Mouse (Mus musculus) natural killer cell, adult 2 months (primary cell): ENCODE data around the gene Ikbke.

Source experiments
- DNase-seq, 2 experiments: peaks; one replicate each; pipeline ENCODE4 v3.0.0; 2022; ENCODE audit warnings: low spot score in 2 of 2

Gene Ikbke

DNA sequence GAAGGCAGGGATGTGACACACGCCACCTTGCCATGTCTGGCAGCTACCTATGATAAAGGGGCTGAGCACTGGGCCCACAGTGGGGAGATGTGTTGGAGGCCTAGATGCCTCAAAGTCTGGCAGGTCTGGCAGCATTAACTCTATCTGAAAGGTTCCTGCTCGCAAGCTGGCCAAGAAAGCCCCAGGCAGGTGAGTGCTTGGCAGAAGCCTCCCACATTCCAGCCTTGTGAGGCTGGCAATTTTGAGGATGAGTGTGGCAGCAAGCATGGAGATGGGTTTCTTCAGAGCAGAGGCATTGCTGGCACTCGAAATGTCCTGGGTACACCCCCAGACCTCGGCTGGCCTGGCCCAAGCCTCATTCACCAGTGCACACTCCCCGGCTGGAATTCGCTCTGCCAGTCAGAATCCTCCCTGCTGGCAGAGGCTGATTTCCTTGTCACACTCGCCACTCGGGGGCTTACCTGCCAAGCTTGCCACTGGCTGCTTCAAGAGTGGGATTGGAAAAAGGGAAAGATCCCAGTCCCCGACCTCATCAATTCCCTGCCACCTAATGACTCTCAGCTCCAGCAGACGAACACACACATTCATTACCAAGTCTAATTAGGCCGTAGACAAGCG lies 39.7 kb downstream of the Ikbke start:
- DNase-seq: no peak

DNA sequence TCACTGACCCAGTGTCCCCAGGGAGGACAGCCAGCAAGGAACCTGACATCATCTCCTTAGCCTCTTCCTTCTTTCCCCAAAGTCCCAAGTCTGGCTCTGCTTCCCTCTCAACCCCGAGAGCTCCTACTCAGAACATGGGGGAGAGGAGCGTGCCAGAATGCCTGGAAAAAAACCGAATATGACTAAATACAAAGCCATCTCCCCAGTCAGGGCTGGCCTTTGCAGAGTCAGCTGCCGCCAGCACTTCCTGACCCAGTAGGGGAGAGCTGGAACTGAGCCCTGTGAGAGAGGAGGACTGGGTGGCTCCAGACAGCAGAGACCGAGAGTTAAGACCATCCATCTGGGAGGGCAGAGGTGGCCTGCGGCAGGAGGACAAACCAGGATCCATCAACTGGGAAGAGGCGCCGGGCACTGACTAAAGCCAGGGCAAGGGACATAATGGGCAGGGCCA lies 40.5 kb downstream of the Ikbke start:
- DNase-seq: no peak

DNA sequence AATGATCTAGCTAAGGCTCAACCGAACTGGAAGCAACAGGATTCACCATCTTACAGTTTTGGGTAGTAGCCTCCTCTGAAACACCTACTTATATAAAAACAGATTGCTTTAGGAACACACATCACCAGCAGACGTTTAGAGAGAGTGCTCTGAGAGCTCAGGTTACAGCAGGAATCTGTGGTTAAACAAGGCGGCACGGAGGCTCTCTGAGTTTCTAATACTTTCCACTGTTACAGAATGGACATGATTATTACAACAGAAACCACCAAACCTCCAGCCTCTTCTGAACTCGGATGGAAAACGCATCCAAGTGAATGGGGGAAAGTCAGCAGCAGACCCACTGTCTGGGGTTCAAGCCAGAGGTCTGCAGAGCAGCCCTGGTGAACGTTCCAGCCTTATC lies 43.3 kb downstream of the Ikbke start:
- no peak for DNase-seq

DNA sequence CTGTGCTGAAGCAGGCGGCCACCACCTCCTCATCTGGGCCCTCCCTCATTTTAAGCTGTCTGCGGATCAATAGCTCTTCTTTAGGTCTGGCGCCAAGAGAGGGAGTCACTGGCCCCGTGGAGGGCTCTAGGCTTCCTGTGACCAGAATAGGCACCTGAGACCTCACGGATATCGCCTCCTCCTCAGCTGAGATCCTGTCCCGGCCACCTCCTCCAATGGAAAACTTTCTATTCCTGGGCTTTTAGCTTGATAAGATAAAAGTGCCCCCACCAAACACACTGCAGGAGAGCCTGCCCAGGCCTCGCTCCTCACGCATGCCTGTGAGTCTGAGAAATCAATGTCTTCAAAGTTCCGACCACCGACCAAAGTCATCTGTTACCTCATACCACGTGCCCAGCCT lies 45.9 kb downstream of the Ikbke start:
- DNase-seq: no peak

DNA sequence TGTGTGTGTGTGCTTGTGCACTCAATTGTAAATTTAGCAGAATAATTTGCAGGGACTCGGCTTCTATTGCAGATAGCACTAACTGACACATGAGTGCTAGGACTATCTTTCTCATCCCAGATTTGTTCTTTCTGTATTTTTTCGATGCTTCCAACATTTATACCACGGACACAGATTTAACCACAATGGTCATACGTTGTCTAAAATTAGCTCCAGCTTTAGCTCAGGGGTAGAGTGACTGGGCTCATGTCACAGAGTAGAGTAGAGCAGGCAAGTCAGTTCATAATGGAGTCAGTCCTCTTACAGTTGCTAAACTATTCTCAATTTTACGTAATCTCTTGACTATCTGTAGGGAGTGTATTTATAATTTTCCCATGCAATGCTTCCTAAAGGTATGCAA lies 50.7 kb downstream of the Ikbke start:
- DNase-seq: no peak

DNA sequence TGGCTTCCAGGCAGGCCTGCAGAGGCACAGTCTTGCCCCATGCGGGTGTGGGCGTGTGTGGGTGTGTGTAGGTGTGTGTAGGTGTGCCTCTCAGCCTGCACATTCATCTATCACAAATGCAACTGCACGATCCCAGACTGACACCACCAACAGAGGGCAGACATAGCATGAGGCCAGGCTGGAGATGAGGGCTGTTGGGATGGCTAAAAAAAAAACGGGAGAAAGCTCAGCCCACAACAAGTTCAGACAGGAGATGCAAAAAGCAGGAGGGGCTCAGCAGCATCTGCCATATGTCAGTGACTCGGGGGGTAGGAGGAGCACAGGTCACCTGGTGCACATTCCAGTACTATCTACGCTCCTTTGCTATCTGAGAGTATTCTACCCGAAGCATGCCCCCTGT lies 51.2 kb downstream of the Ikbke start:
- no peak for DNase-seq

DNA sequence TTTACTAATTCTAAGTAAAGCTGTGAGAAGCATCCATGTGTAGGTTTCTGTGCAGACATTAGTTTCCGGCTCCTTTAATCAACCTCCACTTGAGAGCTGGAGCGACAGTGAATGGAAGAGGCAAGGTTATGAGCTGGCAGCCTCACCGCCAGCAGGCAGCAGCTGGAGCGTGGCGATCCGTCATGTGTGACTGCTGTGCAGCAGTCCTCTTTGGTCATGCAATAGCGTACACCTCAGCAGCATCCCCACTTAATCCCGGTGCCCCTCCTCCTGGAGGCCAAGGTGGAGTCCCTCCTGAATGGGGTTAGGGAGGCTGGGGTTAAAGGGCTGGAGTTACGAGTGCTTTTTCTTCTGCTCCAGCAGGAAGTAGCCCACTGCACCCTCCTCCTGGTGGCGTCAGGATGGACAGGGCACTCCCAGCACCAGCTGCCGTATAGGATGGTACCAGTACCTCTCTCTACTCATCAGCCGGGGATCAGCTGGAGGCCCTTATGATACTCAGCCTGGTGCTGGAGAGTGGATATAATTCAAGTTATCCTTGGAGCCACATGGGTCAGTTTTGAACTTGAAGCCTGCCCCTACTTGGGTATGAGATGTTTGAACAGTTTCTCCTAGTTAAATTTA lies 54.4 kb downstream of the Ikbke start:
- no peak for DNase-seq

DNA sequence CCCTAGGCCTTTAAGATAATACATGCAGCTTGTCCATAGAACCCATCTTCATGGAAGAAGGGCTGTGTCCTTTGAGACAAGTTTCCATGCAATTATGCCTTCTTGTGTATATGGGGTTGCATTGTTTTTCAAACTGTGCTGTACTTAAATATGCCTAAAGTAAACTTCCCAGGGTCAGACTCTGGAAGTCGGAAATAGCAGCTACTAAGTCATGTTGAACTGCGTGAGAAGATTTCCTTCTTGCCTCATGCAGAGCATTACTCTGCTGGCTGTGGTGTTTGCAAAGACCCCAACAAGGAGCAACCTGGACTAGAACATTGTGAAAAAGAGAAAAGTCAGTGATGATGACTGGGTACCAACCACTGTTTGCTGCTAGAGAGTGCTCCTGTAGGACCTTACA lies 56.1 kb downstream of the Ikbke start:
- DNase-seq: no peak

DNA sequence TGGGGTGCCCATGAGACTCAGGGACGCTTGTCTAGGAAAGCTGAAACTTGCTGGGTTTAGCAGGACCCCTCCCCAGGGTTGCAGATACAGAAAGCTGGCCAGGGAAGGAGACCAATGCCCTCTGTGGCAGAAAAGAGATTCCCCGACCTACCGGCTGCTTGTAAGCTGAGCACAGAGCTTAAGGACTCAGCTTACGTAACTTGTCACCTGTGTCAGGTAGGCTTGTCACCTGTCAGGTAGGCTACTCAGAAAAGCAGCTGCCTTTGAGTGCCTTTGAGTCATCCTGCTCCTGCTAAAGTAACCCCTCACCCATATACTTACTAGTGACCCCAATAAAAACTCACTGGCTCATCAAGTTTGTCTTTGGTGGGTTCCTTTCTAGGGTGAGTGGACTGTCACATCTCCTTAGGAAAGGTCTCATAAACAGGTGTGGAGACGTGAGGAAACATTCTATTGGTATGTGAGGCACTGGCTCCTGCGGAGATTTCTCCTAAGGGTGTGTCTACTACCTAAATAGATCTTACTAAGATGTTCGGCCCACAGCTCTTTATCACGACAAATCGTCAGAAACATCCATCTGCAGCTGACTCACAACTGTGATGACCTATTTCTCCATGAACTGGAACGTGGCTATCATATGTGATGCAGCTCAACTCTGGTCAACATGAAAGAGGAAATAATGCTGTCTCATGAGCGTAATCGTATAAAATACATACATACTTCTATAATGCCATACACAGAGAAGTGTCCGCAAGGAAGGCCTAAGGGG lies 57.4 kb downstream of the Ikbke start:
- DNase-seq: no peak

DNA sequence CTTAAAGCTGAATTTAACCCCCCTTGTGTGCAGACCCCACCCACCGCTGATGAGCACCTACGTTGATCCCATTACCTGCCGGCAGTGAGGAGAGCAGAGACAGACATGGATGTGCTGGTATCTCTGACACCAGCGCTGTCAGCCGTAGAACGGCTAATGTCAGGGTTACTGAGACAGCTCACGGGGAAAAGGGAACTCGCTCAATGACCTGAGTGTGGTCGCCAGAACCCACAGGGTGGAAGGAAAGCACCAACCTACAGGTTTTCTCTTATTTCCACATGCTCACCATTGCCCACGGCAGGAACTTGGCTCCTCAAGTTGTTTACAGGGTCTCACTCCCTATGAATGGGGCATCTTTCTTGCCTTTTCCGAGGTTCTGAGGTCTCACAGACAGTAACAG lies 60.5 kb downstream of the Ikbke start:
- DNase-seq: no peak

DNA sequence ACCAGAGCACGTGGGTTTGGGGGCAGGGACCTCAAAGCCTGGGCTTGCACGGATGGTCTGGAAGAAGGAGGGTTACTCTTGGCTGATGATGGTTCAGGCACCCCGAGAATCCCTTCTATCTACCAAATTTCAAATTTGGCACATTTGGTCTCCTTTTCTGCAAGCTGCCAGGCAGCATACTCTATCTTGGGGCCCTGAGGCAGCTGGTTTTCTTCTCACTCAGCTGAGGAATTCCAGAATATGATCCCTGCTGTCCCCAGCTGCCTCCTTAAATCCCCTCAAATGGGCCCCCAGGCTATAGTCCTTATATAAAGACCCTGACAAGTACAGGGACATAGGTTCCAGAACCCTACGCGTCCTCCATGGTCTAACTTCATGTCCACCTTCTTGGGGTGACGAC lies 66.0 kb downstream of the Ikbke start:
- DNase-seq: no peak

DNA sequence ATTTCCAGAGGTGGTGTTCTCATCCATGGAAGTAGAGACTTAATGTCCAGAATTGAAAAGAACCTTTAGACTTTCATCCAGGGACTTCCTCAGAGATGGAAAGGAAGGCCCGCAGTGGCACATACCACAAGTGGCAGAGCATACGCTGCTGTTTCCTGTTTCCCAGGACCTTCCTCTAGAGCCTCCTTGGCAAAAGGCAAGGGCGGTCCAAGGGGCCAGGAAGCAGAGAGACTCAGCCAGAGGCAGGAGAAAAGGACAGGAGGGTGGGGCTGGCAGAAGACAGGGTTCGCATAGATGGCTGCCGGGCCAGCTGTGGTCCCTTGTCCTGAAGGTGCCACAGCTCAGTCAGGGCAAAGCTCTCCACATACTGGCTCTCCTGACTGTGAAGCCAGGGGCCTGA lies 66.5 kb downstream of the Ikbke start:
- DNase-seq: no peak

DNA sequence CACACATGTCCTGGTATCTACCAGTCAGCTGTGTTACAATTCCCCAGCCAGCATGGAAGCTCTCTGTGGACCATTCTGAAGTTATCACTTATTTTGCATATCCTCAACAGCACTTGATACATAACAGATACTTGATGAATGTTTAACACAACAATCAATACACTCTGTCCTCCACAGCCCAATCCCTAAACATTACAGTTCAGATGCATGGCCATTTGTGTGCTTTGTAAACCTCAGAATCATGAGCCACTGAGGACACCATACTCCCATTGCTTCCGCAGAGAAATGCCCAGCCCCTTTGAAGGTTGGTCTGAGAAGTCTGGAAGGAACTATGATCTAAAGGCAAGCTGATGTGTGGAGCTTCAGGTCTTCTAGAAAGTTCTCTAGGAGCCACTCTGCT lies 67.8 kb downstream of the Ikbke start:
- DNase-seq: no peak

DNA sequence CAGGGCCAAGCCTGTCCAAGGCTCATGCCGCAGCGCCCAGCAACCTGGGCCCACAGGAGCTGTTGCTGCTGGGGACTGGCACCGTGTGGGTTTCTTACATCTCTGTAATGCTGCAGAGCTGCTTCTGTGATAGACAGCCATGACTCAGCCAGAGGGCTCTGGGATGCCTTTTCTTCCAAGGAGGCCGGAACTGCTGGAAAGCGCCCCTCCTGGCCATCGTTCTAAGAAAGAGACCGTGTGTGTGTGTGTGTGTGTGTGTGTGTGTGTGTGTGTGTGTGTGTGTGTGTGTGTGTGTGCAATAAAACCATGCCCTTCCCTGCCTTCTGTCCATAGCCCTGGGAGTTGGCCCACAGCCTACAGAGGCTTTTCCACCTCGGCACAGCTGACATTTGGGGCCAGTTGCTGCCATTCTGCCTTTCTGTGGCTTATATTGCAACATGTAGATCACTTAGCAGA lies 69.4 kb downstream of the Ikbke start:
- DNase-seq: no peak

DNA sequence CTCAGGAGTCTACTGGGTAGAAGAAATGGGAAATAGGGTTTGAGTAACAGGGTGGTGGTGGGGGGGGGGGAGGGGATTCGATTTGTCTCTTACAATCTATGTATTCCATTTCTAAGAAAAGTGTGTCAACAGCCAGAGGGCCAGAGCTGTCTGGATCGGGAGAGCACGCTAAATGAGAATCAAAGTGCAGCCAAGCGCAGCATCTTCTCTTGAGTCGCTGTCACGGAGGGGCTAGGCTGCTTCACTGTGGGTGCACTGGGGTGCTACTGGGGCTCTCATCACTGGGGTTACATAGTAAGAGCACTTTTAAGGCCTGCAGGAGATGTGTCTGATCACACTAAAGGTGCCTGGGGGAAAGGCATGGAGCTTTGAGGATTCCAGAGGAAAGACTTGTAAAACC lies 70.6 kb downstream of the Ikbke start:
- no peak for DNase-seq

DNA sequence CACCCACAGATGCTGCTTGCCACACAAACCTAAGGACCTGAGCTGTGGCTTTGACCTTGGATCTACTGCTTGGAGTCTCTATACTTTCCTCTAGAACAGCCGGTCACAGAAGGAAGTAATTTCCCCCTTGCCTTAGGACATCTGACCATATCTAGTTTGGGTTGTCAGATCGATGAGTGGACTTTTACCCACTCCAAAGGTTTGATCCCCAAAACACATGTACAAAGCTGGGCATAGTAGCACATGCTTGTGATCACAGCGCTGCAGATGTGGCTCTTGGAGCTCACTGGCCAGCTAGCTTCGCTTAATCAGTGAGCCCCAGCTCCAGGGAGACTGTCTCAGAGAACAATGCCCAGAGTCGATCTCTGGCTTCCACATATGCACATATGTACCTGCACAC lies 71.3 kb downstream of the Ikbke start:
- no peak for DNase-seq

DNA sequence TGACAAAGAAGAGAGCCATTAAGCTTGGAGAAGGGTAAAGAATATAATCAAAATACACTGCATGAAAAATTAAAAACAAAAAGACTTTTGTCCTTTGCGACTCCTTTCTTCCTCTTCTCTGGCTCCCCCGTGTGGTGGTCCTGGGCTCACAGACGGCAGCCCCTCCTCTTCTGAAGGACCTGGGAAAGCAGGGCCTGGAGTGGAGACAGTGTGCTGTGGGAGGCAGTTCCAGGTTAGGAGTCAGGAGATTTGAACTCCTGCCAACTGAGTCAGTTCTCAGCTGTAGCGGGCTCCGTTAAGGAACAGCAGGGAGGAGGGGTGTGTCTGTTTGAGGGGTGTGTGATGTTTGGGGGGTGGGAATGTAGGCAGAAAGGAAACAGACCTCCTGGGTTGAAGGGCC lies 71.9 kb downstream of the Ikbke start:
- DNase-seq: peak; percentile 58 to 76

DNA sequence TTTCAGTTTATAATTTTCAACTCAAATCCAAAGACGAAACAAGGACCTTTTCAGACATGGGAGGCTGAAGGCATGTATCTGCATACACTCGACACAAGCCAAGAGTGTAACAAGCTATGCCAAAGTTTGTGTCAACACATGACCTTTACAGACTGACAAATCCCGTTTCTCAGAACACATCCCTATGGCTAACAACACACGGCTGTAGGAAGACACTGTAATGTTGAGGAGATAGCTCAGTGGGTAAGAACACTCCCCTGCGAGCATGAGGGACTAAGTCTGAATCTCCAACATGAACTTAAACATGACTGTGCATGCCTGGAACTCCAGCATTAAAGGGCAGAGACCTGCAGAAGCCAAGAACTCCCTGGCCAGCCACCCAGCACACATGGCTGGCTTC lies 73.1 kb downstream of the Ikbke start:
- DNase-seq: no peak

DNA sequence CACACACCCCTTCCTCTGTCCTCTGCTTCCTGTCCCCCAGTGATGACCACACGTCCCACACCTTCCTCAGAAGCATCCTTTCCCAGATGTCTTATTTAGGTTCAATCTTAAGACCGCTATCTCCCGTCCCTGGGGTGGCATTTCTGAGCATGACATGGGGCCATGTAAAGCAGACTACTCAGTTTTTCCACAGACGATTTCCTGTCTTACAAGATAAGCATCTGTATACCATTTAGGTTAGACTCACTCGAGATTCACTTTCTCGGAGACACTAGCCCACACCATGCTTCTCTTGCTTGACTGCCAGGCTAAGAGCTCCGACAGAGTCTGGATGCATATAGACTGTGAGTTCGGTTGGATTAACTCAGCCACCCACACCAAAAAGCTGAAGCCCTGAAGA lies 74.9 kb downstream of the Ikbke start:
- DNase-seq: peak; percentile 58 to 69
